Mouse (Mus musculus): Measurements from ENCODE around the gene Adam10. TPM values are rescaled to one million over a fixed set of nuclear protein-coding genes. Genes with fewer than 3 reads are reported as not detected.

Gene Adam10
- polyA plus RNA-seq, 1 experiment: 44.9 TPM

GRCm38 (mm10) chr9:70690579-70690978 is 11.8 kb downstream of the Adam10 start:
- no peak for TF ChIP-seq CTCF (IDR thresholded peaks at IDR 0.05; ENCODE audit: borderline replicate concordance, insufficient read depth, low read depth, low read length)
- no peak for TF ChIP-seq POLR2A (IDR thresholded peaks at IDR 0.05; ENCODE audit: borderline replicate concordance, insufficient read depth, low read length)
- Histone ChIP-seq H3K4me3 (replicated peaks; ENCODE audit: insufficient read depth, low read depth, low read length) (no peak overlapping the region), H3K27me3 (ENCODE audit: control insufficient read depth, insufficient read depth, low read length) (no peaks in the 10 kb centered on the region), H3K4me1 (ENCODE audit: control insufficient read depth, insufficient read depth, low read length) (peaks cover 5% of the 10 kb centered on the region), H3K27ac (ENCODE audit: insufficient read depth, low read length) (no peak overlapping the region)
- no peak for DNase-seq

- no peak for DNase-seq
- WGBS: 47% methylated on average over 2 of the region's 2 CpGs
- Histone ChIP-seq H3K27me3 (ENCODE audit: control insufficient read depth, insufficient read depth, low read length) (no peaks in the 10 kb centered on the region), H3K4me1 (ENCODE audit: control insufficient read depth, insufficient read depth, low read length) (peaks cover 5% of the 10 kb centered on the region), H3K27ac (ENCODE audit: insufficient read depth, low read length) (no peak overlapping the region), H3K4me3 (replicated peaks; ENCODE audit: insufficient read depth, low read depth, low read length) (no peak overlapping the region)
- no peak for TF ChIP-seq CTCF (IDR thresholded peaks at IDR 0.05; ENCODE audit: borderline replicate concordance, insufficient read depth, low read depth, low read length)
- no peak for TF ChIP-seq POLR2A (IDR thresholded peaks at IDR 0.05; ENCODE audit: borderline replicate concordance, insufficient read depth, low read length)
Measured at GRCm38 (mm10) chr9:70691772-70692693, 13.2 kb downstream of the Adam10 start.

GRCm38 (mm10) chr9:70695723-70696122 is 16.9 kb downstream of the Adam10 start:
- no peak for DNase-seq
- Histone ChIP-seq H3K27me3 (ENCODE audit: control insufficient read depth, insufficient read depth, low read length) (no peaks in the 10 kb centered on the region), H3K4me1 (ENCODE audit: control insufficient read depth, insufficient read depth, low read length) (peaks cover 2% of the 10 kb centered on the region), H3K27ac (ENCODE audit: insufficient read depth, low read length) (no peak overlapping the region), H3K4me3 (replicated peaks; ENCODE audit: insufficient read depth, low read depth, low read length) (no peak overlapping the region)
- WGBS: 86% methylated on average over 2 of the region's 2 CpGs
- TF ChIP-seq CTCF (IDR thresholded peaks at IDR 0.05; ENCODE audit: borderline replicate concordance, insufficient read depth, low read depth, low read length): no peak
- TF ChIP-seq POLR2A (IDR thresholded peaks at IDR 0.05; ENCODE audit: borderline replicate concordance, insufficient read depth, low read length): no peak

GRCm38 (mm10) chr9:70698090-70698489 is 19.3 kb downstream of the Adam10 start:
- 77% methylated on average over 1 of the region's 1 CpGs for WGBS
- no peak for DNase-seq
- no peak overlapping the region for H3K27ac ChIP-seq (ENCODE audit: insufficient read depth, low read length)
- H3K4me3 ChIP-seq (replicated peaks; ENCODE audit: insufficient read depth, low read depth, low read length): no peak overlapping the region
- H3K27me3 ChIP-seq (ENCODE audit: control insufficient read depth, insufficient read depth, low read length): no peaks in the 10 kb centered on the region
- no peaks in the 10 kb centered on the region; the same call in 1 of the 2 replicates for H3K4me1 ChIP-seq (ENCODE audit: control insufficient read depth, insufficient read depth, low read length)
- TF ChIP-seq POLR2A (IDR thresholded peaks at IDR 0.05; ENCODE audit: borderline replicate concordance, insufficient read depth, low read length): no peak
- TF ChIP-seq CTCF (IDR thresholded peaks at IDR 0.05; ENCODE audit: borderline replicate concordance, insufficient read depth, low read depth, low read length): no peak

DNA sequence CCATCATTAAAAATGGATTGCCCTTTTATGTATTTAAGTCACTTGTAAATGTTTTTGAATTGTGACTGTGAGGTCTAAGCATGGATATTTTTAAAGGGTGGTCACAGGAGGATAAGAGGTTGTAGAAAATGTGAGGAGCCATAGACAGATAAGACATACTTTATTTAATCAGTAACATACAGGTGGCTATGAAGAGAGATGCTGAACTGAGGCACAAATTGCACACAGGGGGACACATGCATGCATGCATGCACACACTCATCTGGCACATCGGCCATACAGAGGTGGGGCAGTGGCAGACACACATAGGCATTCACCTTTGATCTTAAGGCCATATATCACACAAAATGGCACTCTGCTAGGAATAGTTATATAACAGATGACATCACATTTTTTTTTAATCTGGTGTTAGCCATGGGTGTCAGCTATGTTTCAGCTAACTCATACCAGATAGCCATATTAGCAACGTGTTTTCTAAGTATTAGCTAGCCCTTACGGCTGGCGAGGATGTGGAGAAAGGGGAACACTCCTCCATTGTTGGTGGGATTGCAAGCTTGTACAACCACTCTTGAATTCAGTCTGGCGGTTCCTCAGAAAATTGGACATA is 24.9 kb downstream of the Adam10 start:
- DNase-seq: no peak
- H3K27ac ChIP-seq (ENCODE audit: insufficient read depth, low read length): no peak overlapping the region
- H3K4me1 ChIP-seq (ENCODE audit: control insufficient read depth, insufficient read depth, low read length): no peaks in the 10 kb centered on the region; the same call in 1 of the 2 replicates
- 97% methylated on average over 5 of the region's 5 CpGs for WGBS
- no peak for TF ChIP-seq CTCF (IDR thresholded peaks at IDR 0.05; ENCODE audit: borderline replicate concordance, insufficient read depth, low read depth, low read length)
- TF ChIP-seq POLR2A (IDR thresholded peaks at IDR 0.05; ENCODE audit: borderline replicate concordance, insufficient read depth, low read length): no peak
- H3K4me3 ChIP-seq (replicated peaks; ENCODE audit: insufficient read depth, low read depth, low read length): no peak overlapping the region
- no peaks in the 10 kb centered on the region for H3K27me3 ChIP-seq (ENCODE audit: control insufficient read depth, insufficient read depth, low read length)

- no peaks in the 10 kb centered on the region for H3K4me1 ChIP-seq (ENCODE audit: control insufficient read depth, insufficient read depth, low read length)
Measured at GRCm38 (mm10) chr9:70706444-70706843, 27.6 kb downstream of the Adam10 start.

DNA sequence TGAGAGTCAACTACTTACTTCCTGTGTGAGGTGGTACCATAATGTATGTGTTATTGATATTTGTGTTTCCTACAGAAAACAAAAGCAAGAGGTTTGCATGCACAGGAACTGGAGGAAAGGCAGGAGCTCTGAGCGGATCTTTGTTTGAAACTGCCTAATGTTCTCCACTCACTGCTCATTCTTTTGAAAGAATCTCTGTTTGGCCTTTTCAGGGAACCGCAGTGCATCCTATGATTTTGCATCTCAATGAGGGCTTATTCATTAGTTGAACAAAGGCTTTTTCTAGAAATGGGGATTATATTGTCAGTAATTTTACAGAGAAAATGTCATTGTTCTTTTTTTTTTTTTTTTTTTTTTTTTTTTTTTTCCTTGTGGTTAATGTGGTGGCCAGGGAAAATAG is 50.7 kb downstream of the Adam10 start:
- TF ChIP-seq CTCF (IDR thresholded peaks at IDR 0.05; ENCODE audit: borderline replicate concordance, insufficient read depth, low read depth, low read length): no peak
- TF ChIP-seq POLR2A (IDR thresholded peaks at IDR 0.05; ENCODE audit: borderline replicate concordance, insufficient read depth, low read length): no peak
- WGBS: 65% methylated on average over 2 of the region's 2 CpGs
- H3K4me3 ChIP-seq (replicated peaks; ENCODE audit: insufficient read depth, low read depth, low read length): no peak overlapping the region
- no peak overlapping the region; the same call in 1 of the 2 replicates for H3K27ac ChIP-seq (ENCODE audit: insufficient read depth, low read length)
- no peaks in the 10 kb centered on the region for H3K27me3 ChIP-seq (ENCODE audit: control insufficient read depth, insufficient read depth, low read length)
- peak in 1 of 2 experiments; percentile 17 for DNase-seq
- H3K4me1 ChIP-seq (ENCODE audit: control insufficient read depth, insufficient read depth, low read length): peaks cover 3% of the 10 kb centered on the region

More at GRCm38 (mm10) chr9:70706444-70706843, 27.6 kb downstream of the Adam10 start:
- Histone ChIP-seq H3K27ac (ENCODE audit: insufficient read depth, low read length) (no peak overlapping the region), H3K27me3 (ENCODE audit: control insufficient read depth, insufficient read depth, low read length) (no peaks in the 10 kb centered on the region), H3K4me3 (replicated peaks; ENCODE audit: insufficient read depth, low read depth, low read length) (no peak overlapping the region)
- TF ChIP-seq POLR2A (IDR thresholded peaks at IDR 0.05; ENCODE audit: borderline replicate concordance, insufficient read depth, low read length) (no peak), CTCF (IDR thresholded peaks at IDR 0.05; ENCODE audit: borderline replicate concordance, insufficient read depth, low read depth, low read length) (no peak)
- no peak for DNase-seq
- WGBS: 95% methylated on average over 1 of the region's 1 CpGs

Data from cerebellum, adult 2 months (tissue).